Mouse (Mus musculus): ENCODE data around the gene Hdhd5. TPM values are rescaled to one million over a fixed set of nuclear protein-coding genes. Genes with fewer than 3 reads are reported as not detected.

Hdhd5 gene
- polyA plus RNA-seq, 1 experiment from 2014 or later, result 15.6 TPM

DNA sequence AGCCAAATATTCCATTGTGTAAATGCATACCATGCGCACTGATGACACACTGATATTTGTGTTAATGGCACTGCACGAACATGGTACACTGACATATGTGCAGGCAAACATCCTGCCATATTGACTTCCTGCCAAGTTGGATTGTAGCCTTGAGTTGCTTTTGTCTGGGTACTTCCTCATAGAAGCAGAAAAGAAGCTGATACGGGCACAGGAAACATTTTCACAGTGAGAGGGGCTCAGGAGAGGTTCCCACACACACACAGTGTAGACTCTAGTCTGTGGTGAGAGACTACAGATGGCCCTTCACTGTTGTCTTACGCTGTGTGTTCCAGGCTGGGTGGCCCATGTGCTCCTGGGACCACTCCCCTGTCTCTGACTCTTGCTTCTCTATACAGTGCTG lies 15.9 kb upstream of the Hdhd5 start:
- no peaks in the 10 kb centered on the region for H3K27me3 ChIP-seq (ENCODE audit: insufficient read depth, low read length)
- H3K4me1 ChIP-seq (ENCODE audit: insufficient read depth), result no peaks in the 10 kb centered on the region
- H3K9ac ChIP-seq, result no peak overlapping the region
- peak; percentile 44 for DNase-seq
- ATAC-seq (ENCODE audit: insufficient read depth), result no peak
- H3K36me3 ChIP-seq (ENCODE audit: insufficient read depth), result no peaks in the 10 kb centered on the region
- H3K27ac ChIP-seq (ENCODE audit: low read depth), result no peak overlapping the region
- H3K9me3 ChIP-seq (ENCODE audit: low read depth, low read length), result no peaks in the 10 kb centered on the region
- no peak overlapping the region for H3K4me2 ChIP-seq
- H3K4me3 ChIP-seq (ENCODE audit: low read depth, low read length), result no peak overlapping the region
- TF ChIP-seq CTCF (IDR thresholded peaks at IDR 0.05; ENCODE audit: low read depth), result no peak
- 77% methylated on average over 4 of the region's 4 CpGs for WGBS

DNA sequence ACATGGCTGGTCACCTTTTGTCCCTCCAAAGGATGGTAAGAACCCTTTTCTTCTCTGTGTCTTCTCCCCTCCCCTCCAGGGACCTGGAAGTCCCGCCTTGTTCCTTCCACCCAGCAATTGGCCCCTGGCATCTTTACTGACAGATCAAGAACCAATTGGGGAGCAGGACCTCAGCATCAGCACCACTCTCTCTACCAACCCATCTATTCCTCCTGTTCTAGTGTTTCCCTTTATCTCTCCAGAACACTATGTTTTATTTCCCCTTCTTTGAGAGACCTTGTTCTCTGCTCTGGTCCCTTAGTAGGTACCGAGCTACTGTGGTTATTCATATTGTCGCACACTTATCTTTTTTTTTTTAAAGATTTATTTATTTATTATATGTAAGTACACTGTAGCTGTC lies 15.2 kb upstream of the Hdhd5 start:
- no peak overlapping the region for H3K9ac ChIP-seq
- H3K27me3 ChIP-seq (ENCODE audit: insufficient read depth, low read length), result no peaks in the 10 kb centered on the region
- ATAC-seq (ENCODE audit: insufficient read depth), result no peak
- 83% methylated on average over 3 of the region's 3 CpGs for WGBS
- H3K27ac ChIP-seq (ENCODE audit: low read depth), result no peak overlapping the region
- H3K4me3 ChIP-seq (ENCODE audit: low read depth, low read length), result no peak overlapping the region
- TF ChIP-seq CTCF (IDR thresholded peaks at IDR 0.05; ENCODE audit: low read depth), result no peak
- no peaks in the 10 kb centered on the region for H3K4me1 ChIP-seq (ENCODE audit: insufficient read depth)
- no peaks in the 10 kb centered on the region for H3K36me3 ChIP-seq (ENCODE audit: insufficient read depth)
- H3K9me3 ChIP-seq (ENCODE audit: low read depth, low read length), result no peaks in the 10 kb centered on the region
- H3K4me2 ChIP-seq, result no peak overlapping the region
- no peak for DNase-seq

GRCm38 (mm10) chr6:120542061-120542460 lies 10.9 kb upstream of the Hdhd5 start:
- H3K4me3 ChIP-seq (ENCODE audit: low read depth, low read length), result no peak overlapping the region
- no peak overlapping the region for H3K9ac ChIP-seq
- no peak overlapping the region for H3K27ac ChIP-seq (ENCODE audit: low read depth)
- H3K27me3 ChIP-seq (ENCODE audit: insufficient read depth, low read length), result no peaks in the 10 kb centered on the region
- no peak overlapping the region for H3K4me2 ChIP-seq
- TF ChIP-seq CTCF (IDR thresholded peaks at IDR 0.05; ENCODE audit: low read depth), result 0 out of 2 replicates have a peak, but pooled peaks have one; percentile 12
- no peaks in the 10 kb centered on the region for H3K9me3 ChIP-seq (ENCODE audit: low read depth, low read length)
- H3K4me1 ChIP-seq (ENCODE audit: insufficient read depth), result no peaks in the 10 kb centered on the region
- ATAC-seq (ENCODE audit: insufficient read depth), result no peak
- no peaks in the 10 kb centered on the region for H3K36me3 ChIP-seq (ENCODE audit: insufficient read depth)
- WGBS, result 12% methylated on average over 1 of the region's 1 CpGs
- DNase-seq, result peak; percentile 20

- H3K9me3 ChIP-seq (ENCODE audit: low read depth, low read length), result no peaks in the 10 kb centered on the region
- H3K4me2 ChIP-seq, result no peak overlapping the region
- no peaks in the 10 kb centered on the region for H3K36me3 ChIP-seq (ENCODE audit: insufficient read depth)
- ATAC-seq (ENCODE audit: insufficient read depth) (no peak), DNase-seq (no peak)
- no peaks in the 10 kb centered on the region for H3K27me3 ChIP-seq (ENCODE audit: insufficient read depth, low read length)
- no peak overlapping the region for H3K27ac ChIP-seq (ENCODE audit: low read depth)
- TF ChIP-seq CTCF (IDR thresholded peaks at IDR 0.05; ENCODE audit: low read depth), result no peak
- no peaks in the 10 kb centered on the region for H3K4me1 ChIP-seq (ENCODE audit: insufficient read depth)
- H3K9ac ChIP-seq, result no peak overlapping the region
- H3K4me3 ChIP-seq (ENCODE audit: low read depth, low read length), result no peak overlapping the region
- 33% methylated on average over 2 of the region's 2 CpGs for WGBS
Measured at GRCm38 (mm10) chr6:120541386-120541785, 10.3 kb upstream of the Hdhd5 start.

GRCm38 (mm10) chr6:120539781-120540231 lies 8.7 kb upstream of the Hdhd5 start:
- H3K36me3 ChIP-seq (ENCODE audit: insufficient read depth), result no peaks in the 10 kb centered on the region
- no peak for TF ChIP-seq CTCF (IDR thresholded peaks at IDR 0.05; ENCODE audit: low read depth)
- no peak overlapping the region for H3K4me3 ChIP-seq (ENCODE audit: low read depth, low read length)
- no peaks in the 10 kb centered on the region for H3K9me3 ChIP-seq (ENCODE audit: low read depth, low read length)
- DNase-seq, result no peak
- WGBS, result 52% methylated on average over 10 of the region's 10 CpGs
- H3K9ac ChIP-seq, result no peak overlapping the region
- H3K27me3 ChIP-seq (ENCODE audit: insufficient read depth, low read length), result no peaks in the 10 kb centered on the region
- peak overlapping the region; percentile 67; the same call in 1 of the 2 replicates for H3K4me2 ChIP-seq
- H3K4me1 ChIP-seq (ENCODE audit: insufficient read depth), result no peaks in the 10 kb centered on the region
- ATAC-seq (ENCODE audit: insufficient read depth), result no peak
- no peak overlapping the region for H3K27ac ChIP-seq (ENCODE audit: low read depth)

- H3K9me3 ChIP-seq (ENCODE audit: low read depth, low read length), result no peaks in the 10 kb centered on the region
- peak overlapping the region; percentile 28; the same call in 1 of the 2 replicates for H3K4me3 ChIP-seq (ENCODE audit: low read depth, low read length)
- H3K27me3 ChIP-seq (ENCODE audit: insufficient read depth, low read length), result no peaks in the 10 kb centered on the region
- WGBS, result 6% methylated on average over 16 of the region's 16 CpGs
- H3K36me3 ChIP-seq (ENCODE audit: insufficient read depth), result no peaks in the 10 kb centered on the region
- H3K27ac ChIP-seq (ENCODE audit: low read depth), result no peak overlapping the region
- DNase-seq, result peak; percentile 90
- H3K4me2 ChIP-seq, result peak overlapping the region; percentile 67
- H3K4me1 ChIP-seq (ENCODE audit: insufficient read depth), result no peaks in the 10 kb centered on the region
- peak; percentile 99 for TF ChIP-seq CTCF (IDR thresholded peaks at IDR 0.05; ENCODE audit: low read depth)
- H3K9ac ChIP-seq, result peak overlapping the region; percentile 26; the same call in 1 of the 2 replicates
- peak; percentile 95 for ATAC-seq (ENCODE audit: insufficient read depth)
Measured at GRCm38 (mm10) chr6:120539132-120539759, 8.1 kb upstream of the Hdhd5 start.

DNA sequence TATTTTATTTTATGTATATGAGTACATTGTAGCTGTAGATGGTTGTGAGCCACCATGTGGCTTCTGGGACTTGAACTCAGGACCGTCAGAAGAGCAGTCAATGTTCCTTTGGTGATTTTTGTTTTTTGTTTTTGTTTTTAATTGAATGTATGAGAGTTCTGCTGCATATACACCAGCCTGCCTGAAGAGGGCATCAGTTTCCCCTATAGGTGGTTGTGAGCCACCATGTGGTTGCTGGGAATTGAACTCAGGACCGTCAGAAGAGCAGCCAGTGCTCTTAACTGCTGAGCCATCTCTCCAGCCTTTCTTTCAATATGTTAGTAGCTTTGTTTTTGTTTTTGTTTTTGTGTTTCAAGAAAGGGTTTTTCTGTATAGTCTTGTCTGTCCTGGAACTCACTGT lies 5.2 kb upstream of the Hdhd5 start:
- Histone ChIP-seq H3K36me3 (ENCODE audit: insufficient read depth) (no peaks in the 10 kb centered on the region), H3K9me3 (ENCODE audit: low read depth, low read length) (no peaks in the 10 kb centered on the region), H3K9ac (no peak overlapping the region), H3K4me2 (no peak overlapping the region), H3K27ac (ENCODE audit: low read depth) (no peak overlapping the region), H3K4me1 (ENCODE audit: insufficient read depth) (no peaks in the 10 kb centered on the region), H3K4me3 (ENCODE audit: low read depth, low read length) (no peak overlapping the region), H3K27me3 (ENCODE audit: insufficient read depth, low read length) (no peaks in the 10 kb centered on the region)
- ATAC-seq (ENCODE audit: insufficient read depth), result no peak
- DNase-seq, result no peak
- no peak for TF ChIP-seq CTCF (IDR thresholded peaks at IDR 0.05; ENCODE audit: low read depth)
- 70% methylated on average over 2 of the region's 2 CpGs for WGBS

All from lung, embryonic 14.5 days (tissue).